Mouse (Mus musculus) retina, postnatal 7 days (tissue): ENCODE measurements around the gene Ccnl2.

ENCODE experiments used
- DNase-seq: peaks from one replicate; pipeline ENCODE4 v3.0.0-alpha.2; 2012; ENCODE audit warnings: low read depth, low spot score

Gene Ccnl2

DNA sequence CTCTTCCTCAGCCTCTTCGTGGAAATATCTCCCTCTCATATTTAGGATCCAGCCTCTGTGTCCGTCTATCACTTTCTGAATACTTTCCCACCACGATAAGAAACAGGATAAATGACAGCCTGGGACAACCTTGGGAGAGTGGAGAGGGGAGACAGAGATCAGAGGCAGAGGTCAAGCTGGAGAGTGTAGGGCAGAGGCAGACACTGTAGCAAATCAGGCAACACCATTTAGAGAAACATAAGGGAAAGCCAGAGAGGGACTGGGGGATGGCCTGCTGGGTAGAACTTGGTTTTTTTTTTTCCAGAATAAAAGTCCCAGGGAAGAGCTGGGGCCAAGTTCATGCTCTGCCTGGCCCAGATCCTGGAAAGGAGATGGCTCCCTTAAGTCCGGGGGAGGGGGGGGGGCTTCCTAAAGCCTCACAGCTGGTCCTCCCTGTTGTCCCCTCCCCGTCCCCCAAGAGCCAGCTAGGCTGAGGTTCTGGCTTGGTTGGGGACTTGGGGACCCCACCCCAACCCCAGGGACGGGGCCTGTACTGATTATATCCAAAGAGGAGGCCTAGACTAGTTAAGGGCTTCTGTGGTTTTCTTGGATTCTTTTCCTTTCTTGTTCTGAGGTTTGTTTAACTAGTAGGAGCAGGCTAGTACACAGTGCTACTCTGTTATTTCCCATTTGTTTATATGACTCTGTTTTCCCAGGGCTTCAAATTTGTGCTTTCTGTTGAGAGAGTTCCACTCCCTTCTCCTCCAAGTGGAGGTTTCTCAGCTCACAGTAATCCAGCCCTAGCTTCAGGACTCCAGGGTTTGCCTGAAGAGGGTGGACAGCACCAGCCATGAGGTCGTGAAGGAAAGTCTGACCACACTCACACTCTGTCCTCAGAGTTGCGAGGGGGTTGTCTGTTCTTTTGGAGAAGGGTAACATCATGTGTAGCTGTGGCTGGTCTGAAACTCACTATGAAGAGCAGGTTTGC is 26.2 kb downstream of the Ccnl2 start:
- DNase-seq, result no peak

DNA sequence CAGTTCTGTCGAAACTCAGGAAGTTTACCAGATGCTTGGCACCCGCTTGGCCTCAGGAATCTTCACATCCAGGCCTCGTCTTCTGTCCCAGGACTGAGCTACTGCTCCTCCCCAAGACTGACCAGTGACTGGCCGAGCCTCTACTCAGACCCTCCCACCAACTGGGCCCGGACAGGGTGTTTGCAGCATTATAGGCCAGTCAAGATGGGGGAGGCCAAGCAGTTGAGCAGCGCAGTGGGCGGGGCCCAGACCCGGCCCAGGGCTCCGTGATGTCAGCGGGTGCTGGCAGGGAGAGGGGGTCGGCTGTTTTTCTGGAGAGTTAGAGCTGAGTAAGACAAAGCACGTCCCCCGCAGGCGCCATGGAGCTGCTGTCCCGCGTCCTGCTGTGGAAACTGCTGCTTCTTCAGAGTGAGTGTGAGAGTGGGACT is 27.2 kb downstream of the Ccnl2 start, which contains the start of gene Mxra8:
Gene Mxra8, plus strand, starts transcription at position 198 of the 428 bp plus-strand sequence.
- DNase-seq, result no peak

DNA sequence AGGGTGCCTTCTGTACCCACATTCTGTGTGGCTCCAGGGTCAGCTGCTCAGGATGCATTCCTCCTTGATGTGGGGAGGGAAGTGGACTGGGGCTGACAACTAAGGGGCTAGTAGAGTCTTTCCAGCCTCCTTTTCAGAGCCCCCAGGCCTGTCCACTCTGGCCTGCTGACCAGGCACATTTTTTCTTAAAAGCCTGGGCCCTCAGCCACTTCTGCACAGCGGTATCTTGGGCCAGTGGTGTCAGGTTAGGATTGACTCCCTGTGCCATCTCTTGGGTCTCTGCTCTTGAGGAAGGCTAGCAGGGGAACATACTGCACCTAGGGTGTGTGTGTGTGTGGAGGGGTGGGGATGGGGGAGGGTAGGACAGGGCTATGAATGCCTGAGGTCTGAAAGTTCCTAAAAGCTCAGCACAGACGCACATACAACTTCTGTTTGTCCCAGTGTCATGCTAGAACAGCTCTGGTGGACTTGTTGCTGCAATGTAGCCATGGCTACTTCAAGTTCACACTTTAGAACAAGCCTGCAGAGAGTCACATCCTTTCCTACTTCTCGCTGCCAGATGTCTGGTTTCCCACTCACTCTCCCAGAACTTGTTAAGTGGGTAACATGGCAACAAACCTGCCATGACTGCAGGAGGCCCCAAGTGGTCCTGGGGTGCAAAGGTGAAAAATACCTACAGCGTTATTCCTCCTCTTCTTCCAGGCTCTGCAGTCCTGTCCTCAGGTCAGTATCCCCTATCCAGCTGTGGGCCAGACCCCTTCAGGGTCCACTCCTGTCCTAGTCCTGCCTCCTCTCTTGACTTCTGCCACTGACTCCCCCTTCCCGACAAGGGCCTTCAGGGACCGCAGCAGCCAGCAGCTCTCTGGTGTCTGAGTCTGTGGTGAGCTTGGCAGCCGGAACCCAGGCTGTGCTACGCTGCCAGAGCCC is 28.1 kb downstream of the Ccnl2 start:
- no peak for DNase-seq

DNA sequence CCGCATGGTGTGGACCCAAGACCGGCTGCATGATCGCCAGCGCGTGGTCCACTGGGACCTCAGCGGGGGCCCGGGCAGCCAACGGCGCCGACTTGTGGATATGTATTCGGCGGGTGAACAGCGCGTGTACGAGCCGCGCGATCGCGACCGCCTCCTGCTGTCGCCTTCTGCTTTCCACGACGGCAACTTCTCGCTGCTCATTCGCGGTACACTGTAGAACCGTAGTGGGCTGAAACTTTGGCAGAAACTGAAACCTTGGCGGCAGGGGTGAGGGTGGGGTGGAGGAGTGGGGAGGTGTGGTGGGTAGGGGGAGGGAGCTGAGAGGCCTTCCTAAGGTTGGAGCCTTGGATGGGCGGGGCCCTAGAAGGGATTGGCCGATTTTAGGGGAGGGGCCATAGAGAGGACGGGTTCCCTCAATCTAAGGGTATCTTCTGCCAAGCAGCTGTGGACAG is 28.7 kb downstream of the Ccnl2 start:
- DNase-seq, result peak; percentile 17

DNA sequence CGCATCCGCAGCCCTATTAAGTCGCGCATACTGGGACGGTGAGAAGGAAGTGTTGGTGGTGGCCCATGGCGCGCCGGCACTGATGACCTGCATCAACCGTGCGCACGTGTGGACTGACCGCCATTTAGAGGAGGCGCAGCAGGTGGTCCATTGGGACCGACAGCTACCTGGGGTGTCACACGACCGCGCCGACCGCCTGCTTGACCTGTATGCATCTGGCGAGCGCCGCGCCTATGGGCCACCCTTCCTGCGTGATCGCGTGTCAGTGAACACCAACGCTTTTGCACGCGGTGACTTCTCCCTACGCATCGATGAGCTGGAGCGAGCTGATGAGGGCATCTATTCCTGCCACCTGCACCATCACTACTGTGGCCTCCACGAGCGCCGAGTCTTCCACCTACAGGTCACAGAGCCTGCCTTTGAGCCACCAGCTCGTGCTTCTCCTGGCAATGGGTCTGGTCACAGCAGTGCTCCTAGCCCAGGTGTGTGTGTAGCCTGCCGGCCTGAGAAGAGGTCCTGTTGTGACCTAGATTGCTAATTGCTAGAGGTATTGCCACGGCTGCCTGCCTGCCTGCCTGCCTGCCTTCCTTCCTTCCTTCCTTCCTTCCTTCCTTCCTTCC is 29.5 kb downstream of the Ccnl2 start:
- no peak for DNase-seq

DNA sequence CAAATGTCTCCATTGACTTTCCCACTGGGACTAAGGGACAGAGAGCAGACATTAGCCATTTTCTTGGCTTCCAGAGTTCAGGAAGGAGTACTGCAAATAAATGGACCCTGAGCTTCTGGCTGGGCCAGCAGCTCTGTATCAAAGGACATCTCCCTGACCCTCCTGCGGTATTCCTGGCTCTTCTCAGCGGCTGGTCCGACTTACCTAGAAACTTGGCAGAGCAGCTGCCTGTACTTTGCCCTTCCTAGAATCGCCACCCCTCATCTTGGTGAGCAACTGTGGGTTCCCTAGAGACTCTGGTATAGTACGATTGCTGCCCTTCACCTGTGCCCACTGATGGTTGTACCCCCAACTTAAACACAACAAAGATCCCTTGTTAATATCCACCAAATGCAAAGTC is 30.9 kb downstream of the Ccnl2 start:
- no peak for DNase-seq

DNA sequence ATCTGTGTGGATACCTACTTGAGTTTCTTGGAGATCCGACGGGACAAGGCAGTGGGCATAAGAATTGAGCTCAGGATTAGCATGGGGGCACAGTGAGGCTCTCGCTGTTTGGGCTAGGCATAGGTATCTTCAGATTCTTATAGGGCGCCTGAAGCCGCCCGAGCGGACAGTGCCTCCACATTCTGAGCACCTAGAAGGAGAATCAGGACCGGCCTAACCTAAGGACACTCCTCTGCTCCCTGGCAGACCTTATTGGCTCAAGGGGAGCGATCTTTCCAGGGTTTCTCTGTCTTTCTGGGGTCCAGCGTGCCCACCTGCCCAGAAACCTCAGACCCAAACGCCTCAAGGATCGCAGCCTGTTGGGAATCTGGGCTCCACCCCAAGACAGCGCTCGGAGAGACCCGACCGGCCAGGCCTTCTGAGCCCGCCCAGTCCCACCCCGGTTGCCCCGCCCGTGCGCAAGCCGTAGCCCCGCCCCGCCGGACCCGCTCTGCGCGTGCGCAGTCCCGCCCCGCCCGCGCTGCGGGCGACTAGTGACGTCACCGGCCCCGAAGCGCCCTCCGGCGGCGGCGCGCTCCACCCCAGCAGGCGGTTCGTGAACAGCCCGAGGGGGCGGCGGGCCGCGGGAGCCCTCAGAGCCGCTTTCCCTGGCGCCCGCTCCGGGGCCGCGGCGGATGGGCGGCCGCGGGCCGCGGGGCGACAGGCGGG is 34.7 kb downstream of the Ccnl2 start, which contains the start of gene Dvl1:
Gene Dvl1, plus strand, starts transcription at position 532 of the 708 bp plus-strand sequence.
- peak; percentile 90 for DNase-seq

DNA sequence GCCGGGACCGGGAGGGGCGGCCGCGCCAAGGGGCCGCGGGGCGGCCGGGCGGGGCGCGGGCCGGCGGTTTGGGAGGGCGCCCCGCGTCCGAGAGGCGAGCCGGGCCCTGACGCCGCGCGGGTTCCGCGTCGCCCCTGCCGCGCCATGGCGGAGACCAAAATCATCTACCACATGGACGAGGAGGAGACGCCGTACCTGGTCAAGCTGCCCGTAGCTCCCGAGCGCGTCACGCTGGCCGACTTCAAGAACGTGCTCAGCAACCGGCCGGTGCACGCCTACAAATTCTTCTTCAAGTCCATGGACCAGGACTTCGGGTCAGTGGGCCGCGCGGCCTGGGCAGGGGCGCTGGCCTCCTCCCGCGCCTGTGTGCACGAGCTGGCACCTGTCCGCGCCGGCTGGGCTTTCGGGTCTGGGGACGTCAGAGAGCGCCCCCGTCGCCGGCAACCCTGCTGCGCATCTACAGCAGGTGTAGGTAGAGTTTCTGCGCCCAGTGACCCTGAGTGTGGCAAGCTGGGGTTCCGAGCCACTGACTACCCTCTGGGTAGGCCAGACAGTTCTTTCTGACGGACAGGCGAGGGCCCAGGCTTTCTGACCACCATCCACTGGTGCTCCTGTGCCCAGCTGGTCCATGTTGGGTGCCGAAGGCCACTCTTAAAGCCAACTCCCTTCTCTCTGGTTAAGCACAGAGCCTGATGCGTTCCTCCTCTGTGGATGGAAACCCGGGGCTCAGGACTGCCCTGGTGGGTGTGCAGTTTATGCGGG is 35.5 kb downstream of the Ccnl2 start:
- DNase-seq, result no peak

DNA sequence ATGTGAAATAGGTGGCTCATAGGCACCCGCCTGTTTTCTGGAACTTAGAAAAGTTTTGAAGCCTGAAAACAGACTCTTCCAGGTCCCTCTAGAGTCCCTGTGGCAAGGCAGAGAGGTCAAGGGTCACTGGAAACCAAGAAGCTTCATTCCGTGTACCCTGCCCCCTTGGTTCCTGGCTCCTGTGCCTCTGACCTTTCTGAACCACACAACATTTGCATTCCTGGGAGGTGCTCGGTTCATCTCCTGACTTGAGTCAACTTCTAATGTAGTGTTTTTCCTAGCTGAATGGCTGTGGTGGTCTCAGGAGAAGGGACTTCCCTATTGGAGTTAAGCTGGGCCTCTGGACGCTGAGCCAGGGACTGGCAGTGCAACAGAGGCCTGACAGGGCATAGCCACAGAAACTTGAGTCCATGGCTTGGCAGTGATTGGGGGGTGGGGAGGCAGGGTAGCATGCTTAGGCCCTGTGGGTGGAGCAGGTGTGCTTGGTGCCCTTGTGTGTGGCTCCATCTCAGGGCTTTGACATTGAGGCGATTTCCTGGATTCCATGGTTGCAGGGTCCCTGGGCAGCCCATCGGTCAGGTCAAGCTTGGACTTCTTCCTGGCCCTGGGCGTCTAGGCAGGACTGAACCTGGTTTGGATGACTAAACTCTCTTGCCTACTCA is 36.3 kb downstream of the Ccnl2 start:
- DNase-seq, result no peak

DNA sequence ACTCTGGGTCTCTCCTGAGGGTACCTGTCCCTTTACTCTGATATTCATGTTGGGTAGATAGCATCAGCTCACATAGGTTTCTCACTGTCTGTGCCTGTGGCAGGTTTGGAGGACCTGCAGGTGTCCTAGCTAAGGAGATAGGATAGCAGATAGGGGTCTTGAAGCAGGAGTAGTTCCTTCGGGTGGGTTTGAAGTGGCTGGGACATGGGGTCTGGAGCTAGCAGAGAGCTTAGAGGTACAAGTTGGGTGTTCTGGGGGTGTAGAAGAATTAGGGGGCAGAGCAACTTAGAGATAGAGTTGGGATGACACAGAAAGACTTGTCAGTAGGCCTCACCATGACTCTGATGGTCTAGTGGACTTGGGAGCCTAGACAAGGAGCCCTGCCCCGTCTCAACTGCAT is 37.1 kb downstream of the Ccnl2 start:
- no peak for DNase-seq

DNA sequence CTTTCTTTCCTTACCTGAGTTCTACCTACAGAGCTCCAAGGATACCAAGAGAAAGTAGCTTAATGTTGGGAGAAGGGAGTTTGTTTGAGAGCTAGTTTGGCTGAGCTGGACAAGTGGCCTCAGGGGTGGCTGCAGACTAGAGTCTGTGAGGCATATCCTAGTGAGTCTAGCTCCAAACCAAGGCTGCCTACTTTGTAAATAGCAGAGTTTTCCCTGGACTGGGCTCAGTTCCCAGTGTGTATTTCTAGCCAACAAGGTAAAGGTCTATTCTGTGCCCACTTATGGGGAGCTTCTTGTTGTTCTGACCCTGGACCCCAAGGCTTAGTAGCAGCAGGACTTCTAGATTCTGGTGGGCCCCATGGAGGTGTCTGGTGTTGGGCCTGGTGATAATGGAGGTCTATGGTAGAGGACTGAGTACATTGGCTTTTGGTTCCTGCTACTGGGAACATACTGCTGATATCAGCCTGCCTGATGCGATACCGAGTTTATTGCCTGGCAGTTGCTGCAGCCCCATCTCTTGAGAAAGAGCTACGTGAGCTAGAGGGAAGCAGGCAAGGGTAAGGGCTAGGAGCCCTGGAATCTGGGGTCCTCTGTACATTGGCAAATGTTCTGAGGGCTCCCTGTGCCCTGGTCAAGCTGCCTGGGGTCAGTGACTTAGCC is 37.6 kb downstream of the Ccnl2 start:
- no peak for DNase-seq

DNA sequence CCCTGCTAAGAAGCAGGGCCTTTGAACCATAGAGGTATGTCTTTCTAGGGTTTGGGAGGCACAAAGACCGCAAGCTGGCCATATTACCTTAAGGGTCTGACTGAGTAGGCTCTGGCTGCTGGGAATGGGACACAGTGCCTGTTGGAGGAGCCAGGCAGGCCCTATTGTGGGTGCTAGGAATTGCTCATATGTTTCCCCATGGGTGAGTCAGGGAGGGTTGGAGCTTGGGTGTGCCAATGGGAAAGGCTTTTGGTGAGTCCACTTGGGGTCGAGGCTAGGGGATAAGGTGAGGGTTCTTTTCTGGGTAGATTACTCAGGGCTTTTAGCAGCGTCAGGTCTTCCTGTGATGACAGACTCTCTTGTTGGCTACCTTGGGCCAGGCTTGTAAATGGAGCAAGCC is 39.1 kb downstream of the Ccnl2 start:
- DNase-seq, result no peak

DNA sequence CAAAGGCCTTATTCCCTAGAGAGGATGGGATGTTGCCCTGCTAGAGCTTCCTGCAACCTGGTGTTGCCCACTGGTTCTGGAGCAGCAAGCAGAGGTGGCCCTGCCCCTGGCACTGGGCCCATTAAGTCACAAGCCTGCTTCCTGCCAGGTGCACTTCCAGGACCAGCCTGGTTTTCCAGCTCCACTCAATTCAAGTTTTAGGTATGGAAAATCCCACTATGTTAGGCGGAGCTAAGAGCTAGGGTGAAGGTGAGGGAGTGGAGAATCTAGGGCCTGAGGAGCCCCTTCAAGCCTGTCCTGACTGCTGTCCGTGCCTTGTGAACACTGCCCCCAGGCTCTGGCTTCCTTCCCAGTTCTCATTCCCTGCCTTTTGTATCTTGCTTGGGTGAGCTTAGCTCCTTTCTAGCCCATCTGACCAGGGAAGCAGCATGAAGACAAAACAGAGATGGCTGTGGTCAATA is 39.7 kb downstream of the Ccnl2 start:
- no peak for DNase-seq

DNA sequence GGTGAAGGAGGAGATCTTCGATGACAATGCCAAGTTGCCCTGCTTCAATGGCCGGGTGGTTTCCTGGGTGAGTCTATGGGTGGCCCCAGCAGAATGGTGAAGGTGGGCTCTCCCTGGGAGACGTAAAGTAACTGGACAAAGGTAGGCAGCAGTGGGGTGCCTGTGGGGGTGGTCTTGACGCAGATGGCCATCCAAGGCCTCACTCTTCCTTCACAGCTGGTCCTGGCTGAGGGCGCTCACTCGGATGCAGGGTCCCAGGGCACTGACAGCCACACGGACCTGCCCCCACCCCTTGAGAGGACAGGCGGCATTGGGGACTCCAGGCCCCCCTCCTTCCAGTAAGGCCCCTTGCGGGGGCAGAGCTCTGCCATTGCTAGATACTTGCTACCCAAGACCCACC is 41.1 kb downstream of the Ccnl2 start:
- DNase-seq, result no peak

DNA sequence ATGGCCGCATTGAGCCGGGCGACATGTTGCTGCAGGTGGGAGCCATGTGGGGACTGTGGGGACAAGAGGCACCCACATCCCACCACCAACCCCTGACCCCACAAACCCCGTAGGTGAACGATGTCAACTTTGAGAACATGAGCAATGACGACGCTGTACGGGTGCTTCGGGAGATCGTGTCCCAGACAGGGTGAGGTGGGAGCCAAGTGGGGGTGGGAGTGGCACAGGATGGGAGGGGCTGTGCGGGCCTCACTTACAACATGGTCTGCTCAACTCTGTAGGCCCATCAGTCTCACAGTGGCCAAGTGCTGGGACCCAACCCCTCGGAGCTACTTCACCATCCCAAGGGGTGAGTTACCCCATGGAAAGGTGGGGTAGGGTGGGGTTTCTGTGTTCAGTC is 42.7 kb downstream of the Ccnl2 start:
- DNase-seq, result no peak

DNA sequence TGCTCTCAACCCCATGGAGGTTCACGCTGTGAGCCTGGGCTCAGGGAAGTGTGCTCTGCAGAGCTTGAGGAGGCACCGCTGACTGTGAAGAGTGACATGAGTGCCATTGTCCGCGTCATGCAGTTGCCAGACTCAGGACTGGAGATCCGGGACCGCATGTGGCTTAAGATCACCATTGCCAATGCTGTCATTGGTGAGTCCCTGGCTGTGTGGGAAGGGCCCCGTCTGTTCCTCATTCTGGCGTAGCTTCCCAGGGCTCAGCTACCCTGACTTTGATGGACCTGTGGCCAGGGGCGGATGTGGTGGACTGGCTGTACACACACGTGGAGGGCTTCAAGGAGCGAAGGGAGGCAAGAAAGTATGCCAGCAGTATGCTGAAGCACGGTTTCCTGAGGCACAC is 43.8 kb downstream of the Ccnl2 start:
- DNase-seq, result no peak

DNA sequence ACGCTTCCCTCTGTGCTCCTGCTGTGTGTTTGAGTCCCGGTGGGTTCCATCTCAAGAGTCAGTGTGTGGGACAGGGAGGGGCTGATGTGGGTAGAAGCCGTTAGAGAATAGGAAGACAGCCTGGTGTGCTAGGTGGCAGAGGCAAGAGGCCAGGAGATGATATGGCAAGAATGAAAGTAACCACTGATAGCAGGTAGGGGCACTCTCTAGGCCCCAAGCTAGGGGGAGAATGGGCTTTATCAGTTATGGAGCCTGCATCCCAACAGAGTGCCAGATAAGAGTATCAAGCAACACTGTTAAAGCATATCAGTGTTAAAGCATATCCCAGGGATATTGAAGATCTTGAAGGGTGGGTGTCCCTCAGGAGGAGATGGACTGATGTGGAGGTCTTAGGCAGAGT is 44.6 kb downstream of the Ccnl2 start:
- no peak for DNase-seq

DNA sequence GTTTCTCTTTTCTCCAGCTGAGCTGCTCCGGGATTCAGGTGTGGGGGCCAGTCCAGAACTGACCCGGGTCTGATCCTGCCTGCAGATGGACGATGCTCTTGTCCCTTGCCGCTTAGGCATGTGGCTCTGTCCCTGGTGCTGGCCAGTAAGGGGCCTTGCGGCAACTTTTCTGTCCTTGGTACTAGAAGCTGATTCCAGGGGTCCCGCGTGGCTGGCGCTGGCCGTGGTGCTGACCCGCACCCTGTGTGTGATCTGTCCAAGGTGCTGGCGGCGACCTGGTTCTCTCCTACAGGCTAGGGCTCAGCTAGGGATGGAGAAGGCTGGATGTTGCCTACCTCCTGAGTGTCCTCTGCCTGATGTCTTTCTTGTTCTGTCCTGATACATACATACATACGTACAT is 47.0 kb downstream of the Ccnl2 start:
- DNase-seq, result no peak

DNA sequence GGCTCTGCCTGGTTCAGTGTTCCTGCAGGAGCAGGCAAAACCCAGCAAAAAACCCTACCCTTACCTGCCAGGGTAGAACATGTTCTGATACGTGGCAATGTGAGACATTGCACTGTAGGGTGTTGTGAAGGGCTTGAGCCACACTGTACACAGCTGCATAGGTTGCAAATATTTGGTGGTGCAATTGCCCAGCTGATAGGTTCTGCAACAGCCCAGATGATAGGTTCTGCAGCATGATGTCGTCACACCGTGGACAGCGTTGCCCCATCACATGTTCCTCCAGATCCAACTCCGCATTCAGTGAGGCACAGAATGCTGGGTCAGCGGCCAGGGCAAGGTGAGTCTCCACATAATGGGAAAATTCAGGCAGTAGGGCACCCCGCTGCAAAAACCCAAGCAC is 49.5 kb downstream of the Ccnl2 start:
- no peak for DNase-seq
